Mouse (Mus musculus) left cerebral cortex, adult 18-20 months (tissue): ENCODE measurements around the gene Nop2. TPM values are rescaled to one million over a fixed set of nuclear protein-coding genes. Genes with fewer than 3 reads are reported as not detected.
"Not testable (repeated sequence)": the region's sequence is repeated elsewhere in the genome, so short reads cannot be mapped to it uniquely, and the experiment has no call there.

Source experiments
- DNase-seq, 2 experiments: peaks; one replicate each; pipeline ENCODE4 v3.0.0; 2021 to 2022; ENCODE audit warnings: low spot score in 2 of 2, mixed read lengths in 1 of 2
- total RNA-seq, 2 experiments: library from RNA; stranded (reverse); gene quantifications; 2 replicates each; pipeline ENCODE4 v1.2.3; 2021

Gene Nop2
- total RNA-seq, 2 experiments from 2014 or later = 30.2 to 30.5 TPM

GRCm38 (mm10) chr6:125152212-125153017 is 20.7 kb downstream of the Nop2 start:
- DNase-seq = peak in 1 of 2 experiments; percentile 35

DNA sequence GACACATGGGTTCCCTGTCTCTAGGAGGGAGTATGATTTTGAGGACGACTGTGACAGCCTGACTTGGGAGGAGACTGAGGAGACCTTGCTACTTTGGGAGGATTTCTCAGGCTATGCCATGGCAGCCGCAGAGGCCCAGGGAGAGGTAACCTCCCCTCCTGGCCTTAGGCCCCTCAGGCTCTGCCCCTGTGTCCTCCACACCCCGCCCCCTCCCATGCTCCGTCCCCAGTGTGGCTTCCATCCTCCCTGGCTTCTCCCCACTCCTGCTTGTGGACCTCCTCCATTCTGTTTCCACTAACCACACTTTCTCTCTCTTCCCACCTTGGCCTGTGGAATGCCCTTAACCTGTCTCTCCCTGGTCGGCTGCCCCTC is 21.3 kb downstream of the Nop2 start:
- DNase-seq = no peak

GRCm38 (mm10) chr6:125153682-125154081 is 22.0 kb downstream of the Nop2 start:
- DNase-seq = no peak

DNA sequence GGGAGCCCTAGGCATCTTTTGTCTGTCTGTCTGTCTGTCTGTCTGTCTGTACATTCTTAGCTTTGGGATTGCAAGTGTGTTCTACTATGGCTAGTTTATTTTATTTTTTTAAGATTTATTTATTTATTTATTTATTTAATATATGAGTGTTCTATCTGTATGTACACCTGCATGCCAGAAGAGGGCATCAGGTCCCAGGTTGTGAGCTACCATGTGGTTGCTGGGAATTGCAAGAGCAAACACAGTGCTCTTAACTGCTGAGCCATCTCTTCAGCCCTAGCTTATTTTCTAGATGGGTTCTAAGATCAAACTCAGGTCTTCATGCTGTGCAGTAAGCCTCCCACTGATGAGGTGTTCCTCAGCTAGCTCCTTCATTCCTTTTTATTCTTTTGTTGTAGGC is 22.8 kb downstream of the Nop2 start:
- DNase-seq = no peak

GRCm38 (mm10) chr6:125155262-125155661 is 23.6 kb downstream of the Nop2 start:
- no peak for DNase-seq

DNA sequence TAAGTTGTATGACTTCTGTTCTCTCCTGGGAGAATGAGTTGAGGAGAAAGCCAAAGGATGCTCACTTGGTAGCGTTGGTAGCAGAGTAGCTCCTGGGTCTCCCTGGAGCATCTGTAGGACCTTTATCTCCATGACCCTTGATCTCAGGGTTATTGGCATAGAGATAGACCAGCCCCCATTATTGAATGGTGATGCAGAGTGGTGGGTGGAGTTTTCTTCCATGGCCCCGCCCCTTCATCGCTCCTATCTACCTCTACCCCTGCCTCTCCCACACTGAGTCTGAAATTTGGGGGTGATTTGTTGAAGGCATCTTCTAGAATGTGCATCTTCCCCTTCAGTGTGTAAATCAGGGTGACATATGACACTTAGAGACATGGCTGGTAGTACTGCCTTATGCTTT is 24.8 kb downstream of the Nop2 start:
- no peak for DNase-seq

DNA sequence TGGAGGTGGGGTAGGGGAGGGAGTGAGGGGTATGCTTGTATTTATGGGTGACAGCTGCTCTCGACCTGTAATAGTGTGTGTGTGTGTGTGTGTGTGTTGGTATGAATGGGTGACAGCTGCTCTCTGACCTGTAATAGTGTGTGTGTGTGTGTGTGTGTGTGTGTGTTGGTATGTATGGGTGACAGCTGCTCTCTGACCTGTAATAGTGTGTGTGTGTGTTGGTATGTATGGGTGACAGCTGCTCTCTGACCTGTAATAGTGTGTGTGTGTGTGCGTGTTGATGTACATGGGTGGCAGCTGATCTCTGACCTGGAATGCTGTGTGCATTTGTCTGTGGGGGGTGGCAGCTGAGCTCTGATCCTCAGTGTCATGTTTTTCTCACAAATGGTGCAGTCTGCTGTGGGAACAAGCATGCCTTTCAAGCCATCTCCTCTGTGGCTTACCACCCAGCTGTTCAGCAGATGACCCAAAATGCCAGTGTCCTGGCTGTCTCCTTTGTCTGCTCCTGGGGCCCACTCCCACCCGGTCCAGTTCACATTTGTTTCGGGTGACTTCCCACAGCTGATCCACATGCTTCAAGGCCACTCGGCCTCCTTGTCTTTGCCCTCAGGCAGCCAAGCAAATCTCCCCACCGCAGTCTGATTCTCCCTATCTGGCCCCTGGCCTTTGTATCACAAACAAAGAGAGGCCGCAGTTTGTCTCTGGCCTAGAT is 25.4 kb downstream of the Nop2 start:
- no peak for DNase-seq

GRCm38 (mm10) chr6:125158944-125159492 is 27.3 kb downstream of the Nop2 start:
- no peak for DNase-seq

DNA sequence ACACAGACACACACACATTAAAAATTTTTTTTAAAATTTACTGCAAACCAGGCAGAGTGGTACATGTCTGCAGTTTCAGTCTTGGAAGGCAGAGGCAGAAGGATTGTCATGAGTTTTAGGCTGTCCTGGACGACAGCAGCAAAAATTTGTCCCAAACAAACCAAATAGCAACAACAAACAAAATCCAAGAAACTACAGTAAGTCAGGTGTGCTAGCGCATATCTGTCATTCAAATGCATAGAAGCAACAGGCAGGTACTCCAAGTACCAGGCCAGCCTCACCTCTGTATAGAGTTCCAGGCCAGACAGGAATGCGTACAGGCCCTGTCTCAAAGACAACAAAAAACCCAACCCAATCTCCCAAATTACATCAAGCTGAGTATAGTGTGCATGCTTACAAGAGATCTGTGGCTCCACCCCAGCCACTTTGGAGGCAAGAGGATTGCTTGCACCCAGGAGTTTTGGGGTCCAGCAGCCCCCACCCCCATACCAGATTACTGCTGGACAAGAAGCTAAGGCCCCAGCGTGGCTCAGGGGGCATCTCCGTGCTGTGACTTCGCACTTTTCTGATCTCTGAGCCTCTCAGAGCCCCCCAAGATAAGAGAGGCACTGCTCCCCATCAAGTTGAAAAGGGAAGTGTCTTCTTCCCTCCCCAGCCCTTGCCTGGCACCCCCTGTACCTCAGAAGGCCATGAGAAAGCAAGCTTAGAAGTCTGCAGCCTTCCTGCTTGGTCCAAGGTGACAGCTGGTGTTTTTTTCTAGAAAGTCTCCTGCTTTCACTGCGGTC is 28.3 kb downstream of the Nop2 start:
- no peak for DNase-seq

DNA sequence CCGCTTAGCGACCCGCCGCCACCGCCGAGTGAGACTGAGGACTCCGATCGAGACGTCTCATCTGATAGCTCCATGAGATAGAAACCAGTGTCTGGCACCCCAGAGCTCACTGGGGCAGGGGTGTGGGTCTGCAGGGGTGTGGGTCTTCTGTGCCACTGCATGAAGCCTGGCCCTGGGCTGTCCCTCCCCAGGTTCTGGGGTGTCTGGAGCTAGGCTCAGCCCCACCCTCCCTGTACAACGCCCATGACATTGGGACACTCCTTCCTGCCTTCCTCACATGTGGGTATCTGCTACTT is 28.8 kb downstream of the Nop2 start:
- DNase-seq = no peak

- DNase-seq = peak; percentile 39 to 59
Observed at GRCm38 (mm10) chr6:125160854-125161760, 29.4 kb downstream of the Nop2 start.

GRCm38 (mm10) chr6:125161971-125162370 is 30.3 kb downstream of the Nop2 start:
- DNase-seq = peak; percentile 68 to 69

GRCm38 (mm10) chr6:125162615-125163305 is 31.1 kb downstream of the Nop2 start:
- DNase-seq = not testable (repeated sequence)

DNA sequence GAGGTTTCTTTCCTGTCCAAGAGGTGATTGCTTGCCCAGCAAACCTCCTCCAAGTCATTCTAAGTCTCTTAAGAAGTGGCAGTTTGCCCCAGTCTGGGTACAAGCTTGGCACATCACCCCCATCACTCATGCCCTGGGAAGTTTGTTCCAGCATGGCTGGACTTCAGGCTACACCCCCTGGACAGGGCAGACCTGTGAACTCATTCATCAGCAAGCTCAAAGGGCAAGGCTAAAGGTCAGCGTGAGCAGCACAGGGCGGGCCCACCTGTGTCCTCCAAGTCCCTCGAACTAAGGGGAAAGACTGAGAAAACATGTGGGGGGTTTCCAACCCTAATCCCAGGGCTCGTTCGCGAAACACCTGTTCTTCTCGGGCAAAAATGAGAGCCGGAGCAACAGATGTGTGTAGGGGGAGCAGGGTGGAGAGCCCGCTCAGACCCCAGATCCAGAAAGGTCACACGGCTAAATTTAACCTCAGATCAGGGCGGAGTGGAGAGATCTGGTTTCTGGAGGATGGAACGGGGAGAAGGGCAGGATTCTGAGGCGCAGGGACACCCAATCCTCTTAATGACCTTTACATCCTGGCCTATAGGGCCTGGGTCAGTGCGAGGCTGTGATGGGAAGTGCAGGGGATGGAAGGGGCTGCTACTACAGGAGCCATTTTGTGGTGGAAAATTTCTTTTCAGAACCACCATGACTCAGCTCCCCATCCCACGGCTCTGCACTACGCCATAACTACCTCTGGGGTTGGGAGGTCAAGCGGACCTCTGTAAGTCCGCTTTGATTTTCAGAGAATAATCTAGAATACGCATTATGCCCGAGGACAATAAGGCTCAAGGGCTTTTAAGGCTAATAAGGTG is 32.3 kb downstream of the Nop2 start:
- peak in 1 of 2 experiments; percentile 39 for DNase-seq

DNA sequence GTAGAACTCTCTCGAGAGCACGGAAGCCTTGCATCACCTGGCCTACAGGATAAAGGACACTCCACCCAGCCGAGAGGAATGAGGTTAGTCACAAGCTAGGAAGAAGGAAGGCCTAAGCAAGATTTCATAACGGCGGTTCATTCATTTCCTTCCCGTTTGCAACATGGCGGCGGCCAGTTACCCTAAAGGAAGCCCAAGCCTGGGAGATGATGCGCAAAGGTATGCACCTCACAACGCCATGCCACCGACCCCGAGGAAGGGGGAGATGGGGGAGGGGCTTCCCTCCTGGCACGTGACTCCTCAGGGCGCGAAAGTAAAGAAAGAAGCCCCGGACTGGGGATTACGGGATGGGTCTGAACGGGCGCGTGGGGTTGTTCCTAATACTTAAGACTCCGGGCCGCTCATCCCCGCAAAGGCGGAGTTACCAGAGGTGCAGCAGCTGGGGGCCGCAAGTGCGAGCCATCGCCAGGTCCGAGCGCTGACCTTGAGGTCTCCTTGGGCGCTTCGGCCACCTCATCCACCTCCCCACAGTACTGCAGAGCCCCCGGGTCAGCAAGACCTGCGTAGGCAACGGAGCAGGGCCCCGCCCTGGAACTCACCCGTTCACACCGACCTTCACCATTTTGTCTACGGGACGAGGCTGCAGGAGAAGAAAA is 33.1 kb downstream of the Nop2 start:
- DNase-seq = peak; percentile 39 to 42

- DNase-seq = peak; percentile 93 to 95
Observed at GRCm38 (mm10) chr6:125165328-125165891, 33.7 kb downstream of the Nop2 start.

DNA sequence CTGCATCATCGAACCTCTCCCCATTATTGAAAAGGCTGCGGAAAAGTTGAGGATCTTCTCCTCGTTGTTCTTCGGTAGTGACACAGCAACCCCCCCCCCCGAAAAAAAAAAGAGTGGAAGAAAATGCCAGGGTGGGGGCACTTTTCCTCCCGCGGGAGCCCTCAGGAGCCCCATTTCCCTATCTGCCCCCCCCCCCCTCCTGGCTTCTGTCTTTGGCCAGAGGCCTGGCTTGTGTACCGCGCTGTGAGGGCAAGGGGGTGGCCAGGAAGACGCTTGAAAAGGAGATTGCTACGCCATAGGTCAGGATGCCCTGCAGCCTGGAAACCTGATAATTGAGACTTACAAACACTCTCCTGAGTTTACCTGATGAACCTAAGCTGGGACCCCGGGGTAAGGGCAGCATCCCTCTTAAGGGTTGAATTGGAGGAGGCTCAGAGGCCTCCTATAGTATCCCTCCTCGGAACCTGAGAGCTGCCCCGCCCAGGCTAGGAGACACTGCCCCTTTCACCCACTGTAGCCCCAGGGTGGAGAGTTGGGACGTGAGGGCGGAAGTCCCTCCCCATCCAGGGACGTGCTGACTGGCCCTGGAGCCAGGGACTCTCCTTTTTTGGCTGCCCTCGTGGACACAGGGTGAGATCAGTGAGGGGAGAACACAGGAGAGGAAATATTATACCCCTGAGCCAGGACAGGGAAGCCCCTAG is 34.5 kb downstream of the Nop2 start, which contains the start of gene Gapdh:
Gapdh (minus strand) TSS at position 417 of the 701 bp plus-strand sequence.
- peak; percentile 36 to 44 for DNase-seq
